Mouse (Mus musculus): ENCODE measurements around the gene Capza3.

Gene Capza3

GRCm38 (mm10) chr6:140040952-140041351 is at the start of gene Capza3:
Gene Capza3 (plus strand): TSS chr6:140041252.
- DNase-seq, result no peak

- DNase-seq, result no peak
Measured at GRCm38 (mm10) chr6:140005181-140005580, 35.9 kb upstream of the Capza3 start.

GRCm38 (mm10) chr6:140024404-140024803 is 16.6 kb upstream of the Capza3 start:
- DNase-seq, result no peak

GRCm38 (mm10) chr6:140041357-140041756 is 305 bp downstream of the Capza3 start, which contains the start of gene Plcz1:
Gene Plcz1 (minus strand): TSS chr6:140041457.
- DNase-seq, result no peak

GRCm38 (mm10) chr6:140051476-140051875 is 10.4 kb downstream of the Capza3 start:
- DNase-seq, result no peak

GRCm38 (mm10) chr6:140054271-140054928 is 13.3 kb downstream of the Capza3 start:
- DNase-seq, result no peak

GRCm38 (mm10) chr6:140069177-140069576 is 28.1 kb downstream of the Capza3 start:
- no peak for DNase-seq

- no peak for DNase-seq
Measured at GRCm38 (mm10) chr6:140080933-140081332, 39.9 kb downstream of the Capza3 start.

GRCm38 (mm10) chr6:140081739-140082138 is 40.7 kb downstream of the Capza3 start:
- no peak for DNase-seq

- DNase-seq, result no peak
Measured at GRCm38 (mm10) chr6:140089855-140090254, 48.8 kb downstream of the Capza3 start.

Data from kidney, adult 11 months (tissue).